Mouse (Mus musculus) liver, embryonic 14.5 days (tissue): ENCODE data around the gene Pole3.

Experiments
- CTCF ChIP-seq: IDR thresholded peaks from 2 replicates; pipeline ENCODE4 v1.5.1; 2016; ENCODE audit warnings: antibody characterized with exemption, low read depth, control low read depth
- EP300 ChIP-seq: IDR thresholded peaks from 2 replicates; pipeline ENCODE4 v1.6.1; 2016; ENCODE audit warnings: antibody characterized with exemption, low read depth

GRCm38 (mm10) chr4:62506798-62507197 lies 18.1 kb downstream of the Pole3 start:
- TF ChIP-seq CTCF (peak; percentile 63), EP300 (no peak)
